Mouse (Mus musculus): ENCODE measurements around the gene Sec14l5.

- TF ChIP-seq CTCF (IDR thresholded peaks at IDR 0.05; ENCODE audit: insufficient read depth, low read depth, low read length) (no peak), POLR2A (IDR thresholded peaks at IDR 0.05; ENCODE audit: insufficient read depth, low read depth, low read length) (no peak)
These were observed 6.6 kb downstream of the Sec14l5 start for GRCm38 (mm10) chr16:5153299-5154026.

Measured in olfactory bulb, adult 2 months (tissue).